Mouse (Mus musculus): ENCODE measurements around the gene Polr2a.
"Not testable (repeated sequence)": the region's sequence is repeated elsewhere in the genome, so short reads cannot be mapped to it uniquely, and the experiment has no call there.

Gene Polr2a

DNA sequence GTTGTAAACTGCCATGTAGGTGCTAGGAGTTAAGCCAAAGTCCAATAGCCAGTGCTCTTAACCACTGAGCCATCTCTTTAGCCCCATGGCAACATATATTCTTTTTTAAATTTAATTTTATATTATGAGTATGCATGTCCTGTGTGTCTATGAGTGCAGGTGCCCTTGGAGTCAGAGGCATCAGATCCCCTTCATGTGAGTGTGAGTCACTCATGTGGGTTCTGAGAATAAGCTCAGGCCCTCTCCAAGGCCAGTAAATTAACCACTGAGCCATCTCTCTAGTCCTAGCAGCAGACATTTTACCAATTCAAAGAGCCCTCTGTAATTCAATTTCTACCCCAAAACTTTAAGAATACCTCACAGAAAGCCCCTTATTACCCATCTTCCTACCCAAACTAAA is 5.8 kb downstream of the Polr2a start:
- no peak for DNase-seq (ENCODE audit: low spot score)

DNA sequence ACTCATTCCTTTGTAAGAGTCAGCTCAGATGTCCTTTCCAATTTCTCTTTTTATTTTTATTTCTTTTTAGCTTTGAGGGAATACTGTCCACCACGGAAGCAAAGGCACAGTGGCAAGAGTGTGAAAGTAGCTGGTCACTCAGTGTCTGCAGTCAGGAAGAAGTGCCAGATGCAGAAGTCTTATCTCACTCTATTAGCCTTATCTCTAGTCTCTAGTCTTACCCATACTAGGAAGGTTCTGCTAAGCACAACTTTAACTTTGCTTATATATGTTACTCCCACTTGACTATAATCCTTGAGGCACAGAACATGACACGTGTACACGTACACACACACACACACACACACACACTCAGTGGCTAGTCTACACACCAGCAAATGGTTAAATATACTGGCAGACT is 6.8 kb downstream of the Polr2a start:
- DNase-seq (ENCODE audit: low spot score): no peak

DNA sequence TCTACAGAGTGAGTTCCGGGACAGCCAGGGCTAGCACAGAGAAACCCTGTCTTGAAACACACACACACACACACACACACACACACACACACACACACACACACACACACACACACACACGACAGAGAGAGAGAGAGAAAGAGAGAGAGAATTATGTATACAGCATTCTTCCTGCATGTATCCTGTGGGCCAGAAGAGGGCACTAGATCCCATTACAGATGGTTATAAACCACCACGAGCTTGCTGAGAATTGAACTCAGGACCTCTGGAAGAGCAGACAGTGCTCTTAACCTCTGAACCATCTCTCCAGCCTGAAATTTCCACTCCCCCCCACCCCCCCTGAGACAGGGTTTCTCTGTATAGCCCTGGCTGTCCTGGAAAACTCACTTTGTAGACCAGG is 27.0 kb downstream of the Polr2a start:
- not testable (repeated sequence) for DNase-seq (ENCODE audit: low spot score)

DNA sequence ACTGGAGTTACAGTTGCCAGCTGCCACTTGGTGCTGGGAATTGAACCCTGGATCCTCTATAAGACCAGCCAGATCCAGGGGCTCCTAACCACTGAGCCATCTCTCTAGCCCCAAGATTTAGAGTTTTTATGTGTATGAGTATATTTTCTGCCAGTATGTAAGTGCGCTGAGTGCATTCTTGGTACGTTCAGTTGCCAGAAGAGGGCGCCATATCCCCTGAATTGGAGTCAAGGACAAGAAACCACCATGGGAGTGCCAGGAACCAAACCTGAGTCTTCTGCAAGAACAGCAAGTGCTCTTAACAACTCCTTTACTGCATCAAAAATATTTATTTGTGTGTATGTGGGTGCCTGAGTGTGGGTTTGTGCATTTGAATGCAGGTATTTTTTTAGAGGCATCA is 29.4 kb downstream of the Polr2a start:
- DNase-seq (ENCODE audit: low spot score): peak; percentile 83

DNA sequence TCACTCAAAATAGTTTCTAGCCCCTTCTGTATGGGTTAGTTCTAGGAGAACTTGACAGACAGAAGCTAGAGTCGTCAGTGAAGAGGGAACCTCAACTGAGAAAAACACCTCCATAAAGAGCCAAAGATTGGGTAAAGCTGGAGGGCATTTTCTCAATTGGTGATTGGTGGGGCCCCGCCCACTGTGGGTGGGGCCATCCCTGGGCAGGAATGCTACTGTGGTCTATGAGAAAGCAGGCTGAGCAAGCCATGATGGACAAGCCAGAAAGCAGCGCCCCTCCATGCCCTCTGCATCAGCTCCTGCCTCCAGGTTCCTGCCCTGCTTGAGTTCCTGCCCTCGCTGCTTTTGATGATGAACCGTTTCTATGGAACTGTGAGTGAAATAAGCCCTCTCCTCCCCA is 32.5 kb downstream of the Polr2a start:
- DNase-seq (ENCODE audit: low spot score): no peak

DNA sequence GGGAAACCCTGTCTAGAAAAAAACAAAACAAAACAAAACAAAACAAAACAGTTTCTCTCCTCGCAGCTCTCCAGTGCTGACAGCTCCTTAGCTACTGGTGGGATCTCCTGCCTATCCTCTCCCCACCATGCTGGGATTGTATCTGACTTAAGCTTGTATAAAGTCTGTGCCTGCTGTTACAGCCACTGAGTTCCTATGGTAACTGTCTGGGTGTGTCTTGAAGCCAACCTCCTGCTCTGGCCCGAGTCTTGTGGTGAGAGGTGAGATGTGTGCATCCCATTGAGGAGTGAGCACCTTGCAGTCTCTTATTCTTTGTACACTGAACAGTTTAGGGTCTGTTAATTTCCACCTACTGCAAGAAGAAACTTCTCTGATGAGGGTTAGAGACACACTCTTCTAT is 35.4 kb downstream of the Polr2a start:
- no peak for DNase-seq (ENCODE audit: low spot score)

DNA sequence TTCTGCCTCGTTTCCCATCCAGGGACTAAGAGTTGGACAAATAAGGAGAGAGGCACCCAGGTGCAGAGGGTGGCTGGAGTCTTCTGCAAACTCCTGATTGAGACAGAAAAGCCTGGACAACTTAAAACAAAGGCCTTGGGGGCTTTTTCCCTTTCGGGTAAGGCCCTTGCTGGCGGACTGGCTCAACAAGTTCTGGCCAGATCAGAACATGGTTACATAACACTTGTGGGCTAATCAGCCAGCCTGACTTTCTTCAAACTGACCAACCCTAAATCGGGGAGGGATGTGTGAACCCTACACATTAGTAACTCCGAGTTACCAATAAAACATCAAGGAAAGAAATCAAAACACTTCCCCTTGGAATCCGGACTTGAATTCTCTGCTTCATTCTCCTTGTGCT is 37.6 kb downstream of the Polr2a start:
- no peak for DNase-seq (ENCODE audit: low spot score)

DNA sequence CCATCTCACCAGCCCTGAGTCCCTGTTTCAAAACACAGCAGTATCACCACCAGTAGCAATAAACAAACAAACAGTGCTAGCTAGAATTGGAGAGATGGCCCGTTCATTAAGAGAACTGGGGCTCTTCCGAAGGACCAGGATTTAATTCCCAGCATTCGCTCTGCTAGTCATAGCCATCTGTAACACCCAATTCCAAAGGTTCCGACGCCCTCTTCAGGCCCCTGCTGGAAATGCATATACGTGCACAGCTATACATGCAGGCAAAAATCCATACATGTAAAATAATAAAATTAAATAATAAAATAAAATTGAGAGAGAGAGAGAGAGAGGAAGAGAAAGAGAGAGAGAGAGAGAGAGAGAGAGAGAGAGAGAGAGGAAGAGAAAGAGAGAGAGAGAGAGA is 39.0 kb downstream of the Polr2a start:
- DNase-seq (ENCODE audit: low spot score): no peak

DNA sequence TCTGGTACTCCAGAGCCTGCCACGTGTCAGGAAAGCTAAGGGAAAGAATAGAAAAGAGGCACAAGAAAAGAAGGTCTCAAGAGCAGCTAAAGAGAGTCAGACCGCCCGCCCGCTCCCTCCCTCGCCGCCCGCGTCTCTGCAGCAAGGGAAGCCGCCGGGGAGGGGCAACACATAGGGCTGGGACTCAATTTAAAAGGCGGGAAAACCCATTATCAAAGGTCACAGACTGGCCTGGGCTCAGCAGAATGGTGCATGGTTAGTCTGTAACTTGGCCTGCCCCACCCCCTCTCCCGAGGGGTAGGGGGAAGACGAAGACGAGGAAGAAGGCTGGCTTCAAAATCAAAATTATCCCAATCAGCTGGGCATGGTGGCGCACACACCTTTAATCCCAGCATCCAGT is 39.8 kb downstream of the Polr2a start:
- DNase-seq (ENCODE audit: low spot score): peak; percentile 51

DNA sequence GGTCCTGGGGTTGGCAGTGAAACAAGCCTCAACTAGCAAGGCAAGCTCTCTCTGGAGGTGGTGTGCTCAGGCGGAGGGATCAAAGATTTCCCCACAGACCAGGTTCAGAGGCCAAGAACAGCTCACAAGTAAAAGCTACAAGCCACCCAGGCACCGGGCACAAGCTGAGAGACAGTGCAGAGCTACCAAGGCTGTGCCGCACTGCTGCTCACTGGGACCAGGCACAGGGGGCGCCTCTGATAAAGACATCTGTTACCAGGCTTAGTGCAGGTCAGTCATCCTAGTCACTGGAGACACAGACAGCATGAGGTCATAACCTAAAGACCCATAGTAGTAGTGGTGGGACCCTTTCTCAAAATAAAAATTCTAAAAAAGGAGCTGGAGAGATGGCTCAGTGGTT is 41.5 kb downstream of the Polr2a start:
- DNase-seq (ENCODE audit: low spot score): no peak

DNA sequence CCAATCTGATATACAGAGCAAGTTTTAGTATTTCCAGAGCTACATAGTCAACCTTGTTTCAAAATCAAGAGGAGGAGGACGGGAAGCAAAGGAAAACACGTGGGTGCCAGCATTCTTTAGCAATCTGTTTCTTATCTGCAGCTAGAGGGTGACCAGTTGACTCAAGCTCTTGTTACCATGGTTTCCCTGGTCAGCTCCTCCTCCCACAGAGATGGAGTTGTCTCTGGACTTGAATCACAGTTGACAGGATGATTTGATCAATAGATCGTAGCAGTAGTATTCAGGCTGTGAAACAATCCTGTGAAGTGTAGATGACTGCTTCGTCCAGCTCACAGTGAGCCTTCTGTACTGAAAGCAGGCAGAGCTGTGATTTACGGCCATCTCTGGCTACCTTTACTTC is 42.5 kb downstream of the Polr2a start:
- peak; percentile 73 for DNase-seq (ENCODE audit: low spot score)

DNA sequence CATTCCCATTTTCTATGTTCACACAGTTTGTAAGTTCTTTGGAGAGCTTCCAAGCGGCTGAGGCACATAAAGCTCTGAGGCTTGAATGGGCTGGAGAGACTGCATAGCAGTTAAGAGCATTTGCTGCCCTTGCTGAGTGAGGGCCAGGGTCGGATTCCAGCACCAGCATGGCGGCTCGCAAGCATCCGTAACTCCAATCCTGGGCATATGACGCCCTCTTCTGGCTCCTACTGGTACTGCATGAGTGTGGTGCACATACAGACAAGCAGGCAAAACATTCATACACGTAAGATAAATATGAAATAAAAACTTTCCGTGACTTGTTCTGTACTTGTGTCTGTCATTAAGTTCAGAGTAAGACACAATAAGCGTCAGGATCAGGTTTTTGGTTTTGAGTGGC is 43.0 kb downstream of the Polr2a start:
- peak; percentile 45 for DNase-seq (ENCODE audit: low spot score)

DNA sequence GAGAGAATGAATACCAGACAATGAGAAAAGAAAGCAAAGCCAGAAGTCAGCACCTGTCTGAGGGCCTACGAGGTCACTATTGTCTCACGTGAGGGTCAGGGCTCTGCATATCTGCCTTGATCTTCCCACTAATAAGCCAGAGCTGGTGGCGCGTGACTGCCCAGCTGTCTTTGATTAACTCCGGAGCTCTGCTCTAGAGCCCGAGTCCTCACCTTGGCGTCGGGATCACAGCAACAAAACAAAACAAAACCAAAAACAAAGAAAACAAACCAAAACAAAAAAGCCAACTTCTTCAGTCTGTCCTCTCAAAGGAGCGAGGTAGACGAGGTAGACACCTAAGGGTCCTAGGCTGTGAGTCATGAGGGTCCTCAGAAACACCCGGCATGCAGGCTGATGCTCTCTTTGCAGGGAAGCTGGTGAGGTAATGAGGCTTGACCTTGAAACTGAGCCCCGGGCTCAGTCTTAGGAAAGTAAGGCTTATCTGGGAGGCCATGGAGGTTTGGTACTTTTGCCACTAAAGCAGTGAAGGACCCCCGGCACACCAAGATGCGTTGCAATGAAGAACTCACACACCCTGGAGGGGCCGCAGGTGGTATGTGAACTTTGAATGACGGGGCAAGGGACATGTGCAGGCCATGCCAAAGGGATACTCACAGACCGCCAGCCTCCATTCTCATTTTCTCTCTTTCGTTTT is 43.7 kb downstream of the Polr2a start:
- peak; percentile 71 for DNase-seq (ENCODE audit: low spot score)

DNA sequence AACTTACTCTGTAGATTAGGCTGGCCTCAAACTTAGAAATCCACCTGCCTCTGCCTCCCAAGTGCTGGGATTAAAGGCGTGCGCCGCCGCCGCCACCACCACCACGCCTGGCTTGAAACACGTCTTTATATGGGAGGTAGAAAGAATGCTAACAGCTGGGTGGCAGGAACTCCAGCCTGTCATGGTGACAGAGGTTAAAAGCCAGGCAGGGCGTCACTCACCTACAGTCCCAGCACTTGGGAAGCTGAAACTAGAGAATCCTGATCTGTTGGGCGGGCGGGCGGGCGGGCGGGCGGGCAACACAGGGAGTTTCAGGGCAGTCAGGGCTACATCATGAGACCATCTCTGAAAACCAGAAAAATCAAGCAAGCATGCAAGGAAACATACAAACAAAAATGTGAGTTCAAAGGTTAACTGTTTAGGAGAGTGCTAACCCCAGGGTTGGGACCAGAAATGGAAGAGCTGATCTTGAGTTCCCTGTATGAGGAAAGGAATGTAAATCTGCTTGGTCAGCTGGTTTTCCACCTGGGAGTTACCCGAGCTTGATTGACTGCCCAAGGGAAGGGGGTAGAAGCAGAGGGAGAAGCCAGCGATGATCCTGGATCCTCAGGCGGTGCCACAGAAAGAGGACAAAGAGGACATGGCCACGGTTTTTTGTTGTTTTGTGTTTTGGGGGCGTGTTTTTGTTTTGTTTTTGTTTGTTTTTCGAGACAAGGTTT is 45.3 kb downstream of the Polr2a start:
- peak; percentile 40 for DNase-seq (ENCODE audit: low spot score)

DNA sequence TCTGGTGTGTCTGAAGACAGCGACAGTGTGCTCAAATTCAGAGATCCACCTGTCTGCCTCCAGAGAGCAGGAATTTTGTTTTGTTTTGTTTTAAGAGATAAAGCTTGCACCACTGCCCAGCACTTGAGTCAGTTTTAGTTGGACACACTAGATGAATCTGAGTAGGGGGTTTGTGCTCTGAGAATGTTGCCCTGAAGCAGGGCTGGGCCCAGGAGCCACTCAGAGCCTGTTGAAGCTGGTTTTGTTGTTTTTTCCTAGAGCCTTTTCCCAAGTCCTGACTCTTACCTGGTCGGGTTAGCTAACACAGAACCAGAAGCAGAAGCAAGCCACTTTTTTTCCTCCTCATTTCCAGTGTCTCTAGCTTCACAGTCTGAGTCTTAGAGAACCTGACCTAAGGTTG is 47.4 kb downstream of the Polr2a start:
- no peak for DNase-seq (ENCODE audit: low spot score)

DNA sequence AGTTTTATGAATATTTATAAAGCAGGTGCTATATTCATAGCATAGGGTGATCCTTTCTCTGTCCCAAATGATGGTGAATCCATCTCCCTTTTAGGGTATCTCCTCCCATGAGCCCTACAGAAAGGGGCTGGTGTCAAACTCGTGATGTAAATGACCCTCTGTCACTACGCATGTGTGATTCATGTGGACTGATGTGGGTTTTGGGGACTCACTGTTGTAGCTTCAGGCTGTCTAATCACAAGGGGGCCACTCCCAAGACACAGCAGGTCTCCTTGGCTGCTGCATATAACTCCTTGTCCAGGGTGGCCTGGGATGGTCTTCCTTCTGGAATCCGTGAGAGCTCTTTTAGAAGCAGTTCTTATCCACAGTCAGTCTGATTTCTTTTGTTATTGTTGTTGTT is 48.0 kb downstream of the Polr2a start:
- no peak for DNase-seq (ENCODE audit: low spot score)

DNA sequence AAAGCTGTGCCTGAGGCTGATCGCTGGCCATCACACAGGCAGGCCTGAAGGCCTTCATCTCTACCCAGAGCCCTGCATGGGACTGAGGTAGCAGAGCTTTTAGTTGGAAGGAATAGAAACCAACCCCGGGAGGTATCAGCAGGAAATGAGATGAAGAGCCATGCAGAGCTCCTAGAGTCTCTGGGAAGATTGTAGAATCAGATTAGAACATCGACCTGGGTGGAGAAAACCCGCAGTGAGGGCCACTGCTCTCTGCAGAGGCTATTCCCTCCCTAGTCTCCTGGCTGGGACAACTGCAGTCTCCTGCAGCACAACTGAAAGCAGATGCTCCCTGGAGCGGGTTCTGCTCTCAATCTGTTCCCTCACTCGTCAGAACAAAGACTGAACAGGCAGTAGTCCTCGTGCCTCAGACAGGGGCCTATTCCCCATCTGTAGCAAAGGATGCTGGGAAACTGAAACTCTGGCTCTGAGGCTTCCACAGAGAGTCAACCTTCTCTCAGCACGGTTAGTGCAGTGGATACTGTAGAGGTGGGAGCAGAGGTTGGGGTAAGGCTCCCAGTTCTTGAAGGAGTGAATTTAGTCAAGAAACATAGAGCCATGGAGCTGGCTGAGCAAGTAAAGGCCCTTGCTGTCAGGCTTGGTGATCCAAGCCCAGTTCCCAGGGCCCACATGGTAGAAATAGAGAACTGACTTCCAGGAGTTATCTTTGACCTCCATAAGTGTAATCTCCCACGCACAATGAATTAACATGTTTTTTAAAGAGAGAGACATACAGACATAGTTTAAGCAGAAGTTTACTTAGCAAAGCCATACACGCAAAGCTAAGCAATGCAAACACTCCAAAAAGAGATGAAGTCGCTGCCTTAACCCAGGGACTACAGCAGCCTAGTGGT is 48.6 kb downstream of the Polr2a start:
- no peak for DNase-seq (ENCODE audit: low spot score)

DNA sequence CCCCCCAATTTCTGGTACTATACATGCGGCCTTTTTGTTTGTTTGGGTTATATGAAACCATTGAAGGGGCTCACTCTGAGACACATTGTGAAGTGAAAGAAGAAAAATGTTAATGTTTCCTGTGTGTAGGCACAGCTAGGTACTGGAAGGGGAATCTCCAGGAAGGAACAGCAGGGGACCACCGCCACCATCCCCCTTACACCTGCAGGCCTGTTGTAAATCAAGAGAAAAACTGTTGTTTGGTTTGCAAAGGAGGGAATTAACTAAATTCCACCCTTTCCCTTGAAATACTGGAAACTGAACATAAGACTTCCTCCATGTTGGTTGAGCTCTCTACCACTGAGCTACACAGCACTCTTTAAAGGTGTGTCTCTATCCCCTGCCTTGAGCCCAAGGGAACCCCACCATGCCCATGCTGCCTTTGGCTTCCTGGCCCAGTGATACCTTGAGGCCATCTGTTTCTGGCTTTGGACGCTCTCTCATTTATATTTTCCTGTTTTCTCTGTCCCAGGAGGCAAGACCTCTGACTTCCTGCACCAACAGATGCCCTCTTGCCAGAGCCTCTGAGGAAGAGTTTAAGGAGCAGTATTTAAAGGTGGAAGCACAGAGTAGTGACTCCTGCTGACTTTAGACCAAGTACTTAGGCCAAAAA is 49.7 kb downstream of the Polr2a start:
- no peak for DNase-seq (ENCODE audit: low spot score)

DNA sequence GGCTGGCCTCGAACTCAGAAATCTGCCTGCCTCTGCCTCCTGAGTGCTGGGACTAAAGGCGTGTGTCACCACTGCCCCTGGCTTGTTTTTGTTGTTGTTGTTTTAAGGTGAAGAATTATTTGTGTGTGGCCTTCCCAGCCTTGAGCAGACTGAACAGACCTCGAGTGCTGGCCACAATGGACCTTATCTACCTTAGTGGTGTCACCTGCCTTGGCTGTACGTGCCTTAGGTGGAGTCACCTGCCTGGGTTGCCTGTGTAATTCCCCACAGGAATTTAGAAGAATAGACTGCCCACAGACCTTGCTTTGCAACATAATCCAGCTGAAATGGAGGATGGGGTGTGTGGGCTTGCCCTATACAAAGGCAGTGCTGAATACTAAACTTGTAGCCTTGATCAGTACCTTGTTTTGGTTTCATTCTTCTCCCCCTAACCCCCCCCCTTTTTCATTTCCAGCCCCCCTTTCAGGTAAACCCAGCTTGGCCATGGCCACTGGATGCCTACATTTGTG is 50.5 kb downstream of the Polr2a start:
- DNase-seq (ENCODE audit: low spot score): no peak

DNA sequence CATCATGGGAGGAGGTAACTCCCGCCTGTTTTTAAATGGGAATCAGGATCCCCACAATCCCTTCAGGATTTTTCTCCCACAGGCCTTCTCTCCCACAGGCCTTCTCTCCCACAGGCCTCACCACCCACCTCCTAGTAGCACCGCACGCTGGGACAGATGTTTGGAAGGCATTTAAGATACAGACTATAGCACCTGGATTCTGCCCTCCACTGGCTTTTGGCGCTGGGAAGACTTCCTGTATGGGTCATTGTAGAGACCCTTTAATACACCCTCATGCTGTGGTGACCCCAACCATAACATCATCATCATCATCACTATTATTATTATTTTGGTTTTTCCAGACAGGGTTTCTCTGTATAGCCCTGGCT is 51.0 kb downstream of the Polr2a start:
- no peak for DNase-seq (ENCODE audit: low spot score)

DNA sequence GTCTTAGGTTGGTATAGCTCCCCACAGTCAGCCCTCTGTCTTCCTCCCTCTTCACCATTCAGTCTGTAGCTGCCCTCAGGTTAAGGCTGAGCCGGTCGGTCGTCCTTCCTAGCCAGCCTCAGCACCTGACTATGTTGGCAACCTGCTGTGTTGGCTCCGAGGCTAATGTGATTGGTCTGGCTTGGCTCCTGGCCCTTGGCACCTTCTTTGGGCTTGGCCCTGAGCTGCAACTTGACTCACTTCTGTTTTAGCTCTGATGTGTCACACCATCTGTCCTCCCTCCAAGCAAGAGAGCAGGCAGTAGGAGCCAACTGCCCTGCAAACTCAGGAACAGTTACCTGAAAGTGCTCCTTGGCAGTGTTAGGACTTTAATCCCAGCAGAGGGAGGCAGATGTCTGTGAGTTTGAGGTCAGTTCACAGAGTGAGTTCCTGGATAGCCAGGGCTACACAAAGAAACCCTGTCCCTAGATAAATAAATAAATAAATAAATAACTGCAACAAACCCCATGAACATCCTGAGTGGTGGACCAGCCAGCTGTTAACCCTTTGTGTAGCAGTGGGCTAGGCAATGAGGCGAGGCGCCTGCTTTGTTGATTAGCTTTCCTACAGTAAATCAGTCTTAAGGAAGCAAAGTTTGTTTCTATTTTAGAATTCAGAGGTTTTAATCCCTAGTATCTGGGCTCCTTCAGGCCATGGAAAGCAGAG is 51.5 kb downstream of the Polr2a start:
- no peak for DNase-seq (ENCODE audit: low spot score)

DNA sequence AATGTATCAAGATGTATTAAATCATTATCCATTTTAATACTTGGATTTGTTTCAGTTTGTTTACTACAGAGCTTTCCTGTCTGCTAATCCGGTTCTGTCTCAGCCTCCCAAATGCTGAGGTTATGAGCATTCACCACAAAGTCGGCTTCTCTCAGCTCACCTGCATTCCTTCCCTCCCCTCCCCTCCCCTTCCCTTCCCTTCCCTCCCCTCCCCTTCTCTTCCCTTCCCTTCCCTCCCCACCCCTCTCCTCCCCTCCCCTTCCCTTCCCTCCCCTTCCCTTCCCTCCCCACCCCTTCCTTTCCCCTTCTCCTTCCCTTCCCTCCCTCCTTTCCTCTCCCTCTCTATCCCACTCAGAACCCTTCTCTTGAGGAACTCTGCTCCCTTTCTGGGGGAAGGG is 53.8 kb downstream of the Polr2a start:
- no peak for DNase-seq (ENCODE audit: low spot score)

All from embryo, embryonic 10 days (tissue).